ENCODE assay signal across 20 mouse cellular contexts in the genomic region with DNA sequence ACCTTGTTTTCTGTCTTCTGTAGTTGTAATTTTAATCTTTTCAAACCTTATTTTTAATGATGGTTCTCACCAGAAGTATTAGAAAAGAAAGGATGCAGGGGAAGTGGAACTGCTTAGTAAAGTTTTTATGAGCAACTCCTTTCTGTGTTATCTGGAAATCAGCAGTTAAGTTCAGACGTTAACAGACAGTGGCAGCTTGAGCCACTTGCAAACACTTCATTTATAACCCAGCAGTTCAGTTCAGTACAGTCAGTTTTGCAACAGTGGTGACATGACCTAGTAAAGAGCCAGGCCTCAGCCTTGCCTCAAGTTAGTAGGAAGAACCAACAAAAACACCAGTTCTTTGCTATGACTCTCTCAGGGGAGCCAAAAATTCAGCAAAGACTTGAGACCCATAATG.
"Had no signal": no experiment of that assay in that cellular context is flagged by ENCODE, and none has a peak within 500 bp of the region (broad histone marks: within the 10 kb centered on the region; RNA-seq: fewer than 3 reads in every experiment).

No protein-coding gene starts in this region.

- H3K9ac ChIP-seq: intestine, embryonic 15.5 days; kidney, embryonic 15.5 days; liver, embryonic 13.5 days; midbrain, embryonic 12.5 days; midbrain, embryonic 15.5 days; neural tube, embryonic 13.5 days had no signal

- H3K4me1 ChIP-seq: intestine, embryonic 15.5 days; kidney, embryonic 15.5 days; liver, embryonic 13.5 days; midbrain, embryonic 12.5 days; midbrain, embryonic 15.5 days; neural tube, embryonic 13.5 days had no signal

- H3K27me3 ChIP-seq: intestine, embryonic 15.5 days; kidney, embryonic 15.5 days; liver, embryonic 13.5 days; midbrain, embryonic 12.5 days; midbrain, embryonic 15.5 days; neural tube, embryonic 13.5 days had no signal

- H3K4me3 ChIP-seq: intestine, embryonic 15.5 days; kidney, embryonic 15.5 days; left cerebral cortex, adult 2 months; liver, embryonic 13.5 days; midbrain, embryonic 12.5 days; midbrain, embryonic 15.5 days; neural tube, embryonic 13.5 days had no signal

- H3K36me3 ChIP-seq: intestine, embryonic 15.5 days; kidney, embryonic 15.5 days; liver, embryonic 13.5 days; midbrain, embryonic 12.5 days; midbrain, embryonic 15.5 days; neural tube, embryonic 13.5 days had no signal

- DNase-seq: kidney, adult 11 months; kidney, adult 8-10 months; kidney, postnatal 10 days; kidney, postnatal 36 days; layer of hippocampus, postnatal 36 days; liver, embryonic 13.5 days; right cerebral cortex, adult 18-20 months; right cerebral cortex, postnatal 14 days; right cerebral cortex, postnatal 4 days; thymus, adult 2 months; thymus, postnatal 14 days; thymus, postnatal 4 days had no signal

- H3K4me2 ChIP-seq: intestine, embryonic 15.5 days; kidney, embryonic 15.5 days; liver, embryonic 13.5 days; midbrain, embryonic 12.5 days; midbrain, embryonic 15.5 days; neural tube, embryonic 13.5 days had no signal

- ATAC-seq: intestine, embryonic 15.5 days; midbrain, embryonic 15.5 days had no signal

- H3K9me3 ChIP-seq: intestine, embryonic 15.5 days; kidney, embryonic 15.5 days; liver, embryonic 13.5 days; midbrain, embryonic 12.5 days; midbrain, embryonic 15.5 days; neural tube, embryonic 13.5 days had no signal

- H3K27ac ChIP-seq: intestine, embryonic 15.5 days; kidney, embryonic 15.5 days; left cerebral cortex, adult 2 months; liver, embryonic 13.5 days; macrophage; midbrain, embryonic 12.5 days; midbrain, embryonic 15.5 days; neural tube, embryonic 13.5 days; stomach, postnatal 0 days had no signal
